Mouse (Mus musculus): ENCODE data around the gene Becn1.
"Not testable (repeated sequence)": the region's sequence is repeated elsewhere in the genome, so short reads cannot be mapped to it uniquely, and the experiment has no call there.

The Becn1 gene

GRCm38 (mm10) chr11:101302004-101302798 lies at the start of gene Becn1:
TSS of gene Becn1 (minus strand) at chr11:101302286.
- Histone ChIP-seq H3K27me3 (ENCODE audit: control insufficient read depth, insufficient read depth, low read length, poor library complexity, severe bottlenecking) (no peaks in the 10 kb centered on the region), H3K36me3 (ENCODE audit: control insufficient read depth, insufficient read depth, low read length, poor library complexity, severe bottlenecking) (peaks cover 3% of the 10 kb centered on the region; the same call in 1 of the 2 replicates)
- DNase-seq (ENCODE audit: low read depth, low spot score): peak; percentile 93

DNA sequence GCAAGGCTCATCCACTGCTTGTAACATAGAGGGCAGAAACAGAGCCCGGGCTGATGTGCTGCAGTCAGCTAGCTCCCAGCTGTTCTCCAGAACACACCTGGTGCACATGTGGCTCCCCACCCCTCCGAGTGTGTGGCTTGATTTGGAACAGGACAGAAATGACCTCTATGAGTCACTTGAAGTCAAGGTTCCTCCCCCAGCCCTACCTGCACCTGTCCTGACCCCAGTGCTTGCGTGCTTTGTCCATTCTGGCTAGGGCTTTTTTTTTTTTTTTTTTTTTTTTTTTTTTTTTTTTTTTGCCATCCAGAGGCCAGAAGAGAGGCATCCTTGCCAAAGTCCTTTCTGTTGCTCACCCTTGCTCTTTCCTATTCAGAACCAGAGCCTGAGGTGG lies 49.6 kb upstream of the Becn1 start:
- Histone ChIP-seq H3K27me3 (ENCODE audit: control insufficient read depth, insufficient read depth, low read length, poor library complexity, severe bottlenecking) (no peaks in the 10 kb centered on the region; the same call in 1 of the 2 replicates), H3K36me3 (ENCODE audit: control insufficient read depth, insufficient read depth, low read length, poor library complexity, severe bottlenecking) (no peaks in the 10 kb centered on the region)
- no peak for DNase-seq (ENCODE audit: low read depth, low spot score)

DNA sequence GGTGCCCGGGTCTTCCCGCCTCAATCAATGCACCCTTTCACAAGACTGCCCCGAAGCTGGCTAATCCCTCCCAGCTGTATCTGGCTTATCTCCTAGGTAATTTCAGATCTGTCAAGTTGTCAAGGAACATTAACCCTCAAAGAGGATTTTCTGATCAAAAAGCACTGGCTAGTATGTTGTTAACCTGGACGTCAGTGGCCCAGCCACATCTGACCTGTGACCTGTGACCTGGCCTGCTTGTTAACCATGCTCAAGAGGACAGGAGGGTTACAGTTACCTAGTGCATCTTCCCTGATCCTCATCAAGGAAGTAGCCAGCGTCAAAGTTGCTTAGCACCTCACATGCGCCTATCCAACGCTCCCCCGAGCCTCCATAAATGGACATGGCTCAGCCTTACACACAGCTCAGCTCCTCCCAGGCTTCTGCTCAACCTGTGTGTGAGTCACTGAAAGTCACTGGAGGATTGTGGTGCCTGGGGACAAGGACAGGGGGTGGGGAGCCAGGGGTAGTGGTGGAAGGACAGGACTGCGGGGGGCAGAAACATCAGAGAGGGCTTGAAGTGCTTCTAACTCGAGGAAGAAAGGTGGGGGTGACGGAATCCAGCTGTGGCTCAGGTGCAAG lies 49.1 kb upstream of the Becn1 start:
- DNase-seq (ENCODE audit: low read depth, low spot score): no peak
- Histone ChIP-seq H3K27me3 (ENCODE audit: control insufficient read depth, insufficient read depth, low read length, poor library complexity, severe bottlenecking) (no peaks in the 10 kb centered on the region; the same call in 1 of the 2 replicates), H3K36me3 (ENCODE audit: control insufficient read depth, insufficient read depth, low read length, poor library complexity, severe bottlenecking) (no peaks in the 10 kb centered on the region)

GRCm38 (mm10) chr11:101349216-101349615 lies 47.1 kb upstream of the Becn1 start:
- no peaks in the 10 kb centered on the region for H3K36me3 ChIP-seq (ENCODE audit: control insufficient read depth, insufficient read depth, low read length, poor library complexity, severe bottlenecking)
- no peaks in the 10 kb centered on the region; the same call in 1 of the 2 replicates for H3K27me3 ChIP-seq (ENCODE audit: control insufficient read depth, insufficient read depth, low read length, poor library complexity, severe bottlenecking)
- DNase-seq (ENCODE audit: low read depth, low spot score): no peak

DNA sequence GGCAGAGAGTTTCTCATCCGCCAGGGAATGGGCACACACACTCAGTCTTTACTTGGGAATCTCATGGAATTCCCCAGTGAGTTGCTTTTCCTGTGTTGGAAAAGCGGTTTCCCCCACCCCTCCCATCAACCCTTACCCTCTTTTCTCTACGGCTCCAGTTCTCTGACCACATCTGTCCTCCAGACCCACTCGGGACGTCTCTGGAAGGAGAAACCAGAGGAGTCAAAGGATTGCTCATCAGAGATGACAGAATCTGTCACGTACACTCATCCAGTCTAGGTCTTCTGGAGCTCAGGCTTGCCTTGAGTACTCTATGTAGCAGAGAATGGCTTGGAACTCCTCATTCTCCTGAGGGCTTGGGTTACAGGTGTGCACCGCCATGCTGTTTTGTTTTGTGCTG lies 46.7 kb upstream of the Becn1 start:
- H3K36me3 ChIP-seq (ENCODE audit: control insufficient read depth, insufficient read depth, low read length, poor library complexity, severe bottlenecking): no peaks in the 10 kb centered on the region
- H3K27me3 ChIP-seq (ENCODE audit: control insufficient read depth, insufficient read depth, low read length, poor library complexity, severe bottlenecking): no peaks in the 10 kb centered on the region; the same call in 1 of the 2 replicates
- DNase-seq (ENCODE audit: low read depth, low spot score): no peak

DNA sequence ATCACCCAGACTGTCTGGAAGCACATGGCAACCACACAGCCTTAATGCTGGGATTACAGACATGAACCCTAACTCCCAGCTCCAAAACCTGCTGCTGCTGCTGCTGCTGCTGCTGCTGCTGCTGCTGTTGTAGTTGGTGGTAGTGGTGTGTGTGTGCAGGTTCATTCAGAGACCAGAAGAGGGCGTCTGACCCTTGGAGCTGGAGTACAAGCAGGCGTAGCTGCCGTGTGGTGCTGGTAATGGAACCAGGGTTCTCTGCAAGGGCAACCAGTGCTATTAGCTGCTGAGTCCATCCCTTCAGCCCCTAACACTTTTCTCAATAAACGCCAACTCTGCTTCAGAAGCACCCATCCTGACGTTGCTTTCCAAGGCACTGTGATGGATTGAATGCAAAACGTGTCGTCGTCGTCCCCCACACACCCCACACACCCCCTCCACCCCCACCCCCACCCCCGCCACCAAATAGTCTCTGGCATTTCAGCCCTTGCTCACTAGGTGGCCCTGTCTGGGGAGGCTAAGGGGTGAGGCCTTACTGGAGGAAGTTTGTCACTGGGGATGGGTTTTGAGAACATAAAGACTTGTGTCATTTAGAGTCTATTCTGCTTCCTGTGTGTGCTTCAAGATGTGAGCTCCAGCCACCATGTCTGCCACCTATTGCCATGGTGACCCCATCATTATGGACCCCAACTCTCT lies 45.1 kb upstream of the Becn1 start:
- no peaks in the 10 kb centered on the region for H3K36me3 ChIP-seq (ENCODE audit: control insufficient read depth, insufficient read depth, low read length, poor library complexity, severe bottlenecking)
- no peaks in the 10 kb centered on the region; the same call in 1 of the 2 replicates for H3K27me3 ChIP-seq (ENCODE audit: control insufficient read depth, insufficient read depth, low read length, poor library complexity, severe bottlenecking)
- no peak for DNase-seq (ENCODE audit: low read depth, low spot score)

GRCm38 (mm10) chr11:101338123-101338760 lies 36.2 kb upstream of the Becn1 start:
- no peaks in the 10 kb centered on the region for H3K36me3 ChIP-seq (ENCODE audit: control insufficient read depth, insufficient read depth, low read length, poor library complexity, severe bottlenecking)
- DNase-seq (ENCODE audit: low read depth, low spot score): no peak
- no peaks in the 10 kb centered on the region for H3K27me3 ChIP-seq (ENCODE audit: control insufficient read depth, insufficient read depth, low read length, poor library complexity, severe bottlenecking)

GRCm38 (mm10) chr11:101335685-101336084 lies 33.6 kb upstream of the Becn1 start:
- no peak for DNase-seq (ENCODE audit: low read depth, low spot score)
- Histone ChIP-seq H3K27me3 (ENCODE audit: control insufficient read depth, insufficient read depth, low read length, poor library complexity, severe bottlenecking) (no peaks in the 10 kb centered on the region), H3K36me3 (ENCODE audit: control insufficient read depth, insufficient read depth, low read length, poor library complexity, severe bottlenecking) (no peaks in the 10 kb centered on the region)

DNA sequence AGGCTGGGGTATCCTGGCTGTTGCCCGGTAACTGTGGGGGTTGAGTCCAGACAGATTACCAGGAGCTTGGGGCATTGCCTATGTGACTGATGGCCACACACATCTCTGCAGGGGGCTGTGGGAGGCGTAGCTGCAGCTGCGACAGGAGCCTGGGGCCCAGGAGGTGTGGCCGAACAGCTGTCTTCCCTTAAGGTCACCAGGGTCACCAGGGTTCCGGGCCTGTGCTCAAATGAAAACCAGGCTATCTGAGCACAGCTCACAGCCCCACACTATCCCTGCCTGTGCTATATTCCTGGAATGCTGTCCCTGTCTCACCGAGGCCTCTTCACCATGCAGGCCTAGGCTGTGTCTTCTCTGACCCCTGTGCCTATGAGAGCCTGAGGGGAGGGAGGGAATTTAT lies 32.4 kb upstream of the Becn1 start:
- no peak for DNase-seq (ENCODE audit: low read depth, low spot score)
- Histone ChIP-seq H3K36me3 (ENCODE audit: control insufficient read depth, insufficient read depth, low read length, poor library complexity, severe bottlenecking) (no peaks in the 10 kb centered on the region), H3K27me3 (ENCODE audit: control insufficient read depth, insufficient read depth, low read length, poor library complexity, severe bottlenecking) (no peaks in the 10 kb centered on the region)

DNA sequence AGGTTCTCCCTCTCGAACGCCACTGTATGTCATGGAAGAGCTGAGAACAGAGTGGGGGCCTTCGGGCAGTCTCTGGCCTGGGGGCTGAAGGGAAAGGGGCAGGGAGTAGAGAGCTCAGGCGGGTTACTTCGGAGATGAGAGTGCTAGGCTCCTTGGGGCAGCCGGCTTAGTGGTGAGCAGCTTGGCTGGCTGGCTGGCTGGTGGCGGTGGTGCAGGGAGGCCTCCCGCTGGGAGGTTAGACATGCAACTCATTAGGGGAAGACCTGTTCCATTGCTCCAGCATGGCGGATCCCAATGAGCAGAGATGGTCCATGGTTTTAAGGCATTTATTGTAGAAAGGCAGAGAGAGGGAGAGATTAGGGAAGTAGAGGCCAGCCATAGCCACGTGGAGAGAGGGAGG lies 31.9 kb upstream of the Becn1 start:
- Histone ChIP-seq H3K36me3 (ENCODE audit: control insufficient read depth, insufficient read depth, low read length, poor library complexity, severe bottlenecking) (no peaks in the 10 kb centered on the region), H3K27me3 (ENCODE audit: control insufficient read depth, insufficient read depth, low read length, poor library complexity, severe bottlenecking) (no peaks in the 10 kb centered on the region)
- DNase-seq (ENCODE audit: low read depth, low spot score): no peak

- DNase-seq (ENCODE audit: low read depth, low spot score): no peak
- Histone ChIP-seq H3K36me3 (ENCODE audit: control insufficient read depth, insufficient read depth, low read length, poor library complexity, severe bottlenecking) (no peaks in the 10 kb centered on the region), H3K27me3 (ENCODE audit: control insufficient read depth, insufficient read depth, low read length, poor library complexity, severe bottlenecking) (no peaks in the 10 kb centered on the region)
Measured at GRCm38 (mm10) chr11:101332537-101332936, 30.5 kb upstream of the Becn1 start.

GRCm38 (mm10) chr11:101330961-101331360 lies 28.9 kb upstream of the Becn1 start:
- not testable (repeated sequence) for H3K27me3 ChIP-seq (ENCODE audit: control insufficient read depth, insufficient read depth, low read length, poor library complexity, severe bottlenecking); H3K36me3 ChIP-seq (ENCODE audit: control insufficient read depth, insufficient read depth, low read length, poor library complexity, severe bottlenecking); DNase-seq (ENCODE audit: low read depth, low spot score)

GRCm38 (mm10) chr11:101330371-101330924 lies 28.4 kb upstream of the Becn1 start, which contains the start of gene Aoc3:
TSS of gene Aoc3 (plus strand) at chr11:101330605.
- DNase-seq (ENCODE audit: low read depth, low spot score): no peak
- 0 out of 2 replicates have a peak, but pooled peaks cover 3% of the 10 kb centered on the region for H3K36me3 ChIP-seq (ENCODE audit: control insufficient read depth, insufficient read depth, low read length, poor library complexity, severe bottlenecking)
- H3K27me3 ChIP-seq (ENCODE audit: control insufficient read depth, insufficient read depth, low read length, poor library complexity, severe bottlenecking): no peaks in the 10 kb centered on the region

DNA sequence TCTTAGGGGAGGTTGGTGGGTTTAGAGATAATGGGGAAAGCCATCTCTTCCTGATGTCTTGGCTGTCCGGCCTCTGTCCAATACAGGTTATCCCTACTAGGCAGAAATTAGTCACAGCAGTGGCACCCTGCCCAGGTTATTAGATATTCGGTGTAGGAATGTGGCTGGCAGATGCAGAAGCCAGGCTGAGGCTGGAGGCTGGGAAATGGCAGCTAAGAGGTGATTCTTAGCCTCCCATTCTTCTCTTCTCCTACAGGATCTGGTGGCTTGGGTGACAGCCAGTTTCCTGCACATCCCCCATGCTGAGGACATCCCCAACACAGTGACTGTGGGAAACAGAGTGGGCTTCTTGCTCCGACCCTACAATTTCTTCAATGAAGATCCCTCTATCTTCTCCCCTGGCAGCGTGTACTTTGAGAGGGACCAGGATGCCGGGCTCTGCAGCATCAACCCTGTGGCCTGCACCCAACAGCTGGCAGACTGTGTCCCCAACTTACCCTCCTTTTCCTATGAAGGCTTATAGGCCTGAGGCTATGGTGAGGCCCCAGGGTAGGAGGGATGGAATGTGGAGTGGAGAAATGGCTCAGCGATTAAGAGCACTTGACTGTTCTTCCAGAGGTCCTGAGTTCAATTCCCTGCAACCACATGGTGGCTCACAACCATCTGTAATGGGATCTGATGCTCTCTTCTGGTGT lies 27.0 kb upstream of the Becn1 start:
- no peak for DNase-seq (ENCODE audit: low read depth, low spot score)
- peaks cover 7% of the 10 kb centered on the region; the same call in 1 of the 2 replicates for H3K36me3 ChIP-seq (ENCODE audit: control insufficient read depth, insufficient read depth, low read length, poor library complexity, severe bottlenecking)
- no peaks in the 10 kb centered on the region for H3K27me3 ChIP-seq (ENCODE audit: control insufficient read depth, insufficient read depth, low read length, poor library complexity, severe bottlenecking)
